In the genomic region with DNA sequence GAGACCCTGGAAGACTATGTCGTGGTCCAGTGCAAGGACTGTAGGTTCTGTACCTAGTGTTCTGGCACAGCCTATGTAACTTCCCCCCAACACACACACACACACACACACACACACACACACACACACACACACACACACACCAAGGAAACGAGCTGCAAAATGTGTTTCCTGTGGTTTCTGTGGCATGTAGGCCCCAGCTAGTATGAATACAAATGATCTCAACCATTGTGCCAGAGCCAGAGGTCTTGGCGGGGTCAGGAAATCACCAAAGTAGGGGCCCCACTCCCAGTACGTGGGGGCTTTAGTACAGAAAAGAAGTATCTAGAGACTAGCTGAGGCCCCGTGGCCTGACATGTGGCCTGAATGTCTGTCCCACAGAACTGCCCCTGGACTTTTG, we compare ENCODE assay signal across 10 mouse cellular contexts.
A peak's percentile ranks its signal among the peaks of the same experiment; 100 is the strongest.
DNase-seq lines count a peak whose midpoint lies in the region; ATAC-seq and TF ChIP-seq lines count a peak whose summit lies in the region.
"Had no signal": no experiment of that assay in that cellular context is flagged by ENCODE, and none has a peak within 500 bp of the region (broad histone marks: within the 10 kb centered on the region; RNA-seq: fewer than 3 reads in every experiment).

No protein-coding gene starts in this region.

- no peak overlapping the region for H3K4me2 ChIP-seq in hindbrain, embryonic 16.5 days (ENCODE audit: low read length)
- H3K4me2 ChIP-seq in forebrain, embryonic 11.5 days (ENCODE audit: low read depth, low read length, severe bottlenecking) = no peak overlapping the region
- H3K4me2 ChIP-seq: embryonic facial prominence, embryonic 13.5 days had no signal

- no peaks in the 10 kb centered on the region for H3K9me3 ChIP-seq in hindbrain, embryonic 10.5 days
- H3K9me3 ChIP-seq in hindbrain, embryonic 16.5 days (ENCODE audit: control insufficient read depth, low read length) = no peaks in the 10 kb centered on the region
- no peaks in the 10 kb centered on the region for H3K9me3 ChIP-seq in forebrain, embryonic 11.5 days (ENCODE audit: control insufficient read depth, low read length)
- H3K9me3 ChIP-seq: embryonic facial prominence, embryonic 13.5 days; G1E had no signal

- H3K9ac ChIP-seq in hindbrain, embryonic 16.5 days (ENCODE audit: low read depth, low read length) = no peak overlapping the region
- no peak overlapping the region for H3K9ac ChIP-seq in forebrain, embryonic 11.5 days (ENCODE audit: low read length)
- H3K9ac ChIP-seq: embryonic facial prominence, embryonic 13.5 days had no signal

- ATAC-seq in hindbrain, embryonic 16.5 days = no peak
- no peak for ATAC-seq in forebrain, embryonic 11.5 days (replicated peaks; ENCODE audit: low FRiP score)

- no peaks in the 10 kb centered on the region for H3K27me3 ChIP-seq in hindbrain, embryonic 10.5 days (ENCODE audit: insufficient read depth, poor library complexity, severe bottlenecking)
- no peaks in the 10 kb centered on the region for H3K27me3 ChIP-seq in hindbrain, embryonic 16.5 days (replicated peaks; ENCODE audit: control insufficient read depth, insufficient read depth, low read length)
- H3K27me3 ChIP-seq in kidney, adult 2 months (replicated peaks; ENCODE audit: control insufficient read depth, insufficient read depth, low read length) = no peaks in the 10 kb centered on the region
- no peaks in the 10 kb centered on the region for H3K27me3 ChIP-seq in forebrain, embryonic 11.5 days (ENCODE audit: control insufficient read depth, insufficient read depth, low read length)
- H3K27me3 ChIP-seq: embryonic facial prominence, embryonic 13.5 days had no signal

- no peaks in the 10 kb centered on the region for H3K36me3 ChIP-seq in hindbrain, embryonic 10.5 days
- H3K36me3 ChIP-seq in hindbrain, embryonic 16.5 days (ENCODE audit: control insufficient read depth, insufficient read depth, low read length) = no peaks in the 10 kb centered on the region
- H3K36me3 ChIP-seq in kidney, adult 2 months (ENCODE audit: control insufficient read depth, insufficient read depth, low read length) = no peaks in the 10 kb centered on the region
- no peaks in the 10 kb centered on the region for H3K36me3 ChIP-seq in forebrain, embryonic 11.5 days (ENCODE audit: control insufficient read depth, insufficient read depth, low read length)
- H3K36me3 ChIP-seq: embryonic facial prominence, embryonic 13.5 days; G1E had no signal

- H3K4me3 ChIP-seq in hindbrain, embryonic 10.5 days = no peak overlapping the region
- H3K4me3 ChIP-seq in hindbrain, embryonic 16.5 days (ENCODE audit: low read length) = no peak overlapping the region
- no peak overlapping the region for H3K4me3 ChIP-seq in kidney, adult 2 months (ENCODE audit: insufficient read depth, low read depth, low read length)
- no peak overlapping the region for H3K4me3 ChIP-seq in forebrain, embryonic 11.5 days (ENCODE audit: low read depth, low read length)
- H3K4me3 ChIP-seq: embryonic facial prominence, embryonic 13.5 days had no signal

- WGBS in hindbrain, embryonic 10.5 days = 34% methylated on average over 5 of the region's 5 CpGs
- 27% methylated on average over 5 of the region's 5 CpGs for WGBS in hindbrain, embryonic 16.5 days
- WGBS in kidney, adult 2 months = 54% methylated on average over 5 of the region's 5 CpGs
- WGBS in forebrain, embryonic 11.5 days = 54% methylated on average over 5 of the region's 5 CpGs

- no peak for TF ChIP-seq CTCF in kidney, adult 2 months (conservative IDR thresholded peaks at IDR 0.05; ENCODE audit: insufficient read depth, insufficient read length, low read depth, low read length)

- H3K4me1 ChIP-seq in hindbrain, embryonic 10.5 days (replicated peaks) = peaks cover 30% of the 10 kb centered on the region
- H3K4me1 ChIP-seq in hindbrain, embryonic 16.5 days (ENCODE audit: control insufficient read depth, insufficient read depth, low read depth, low read length) = peaks cover 5% of the 10 kb centered on the region; the same call in 1 of the 2 replicates
- H3K4me1 ChIP-seq in kidney, adult 2 months (ENCODE audit: control insufficient read depth, insufficient read depth, low read length) = no peaks in the 10 kb centered on the region
- H3K4me1 ChIP-seq in forebrain, embryonic 11.5 days (replicated peaks; ENCODE audit: control insufficient read depth, insufficient read depth, low read length) = peaks cover 2% of the 10 kb centered on the region; the same call in 1 of the 2 replicates

- TF ChIP-seq POLR2A in kidney, adult 2 months (IDR thresholded peaks at IDR 0.05; ENCODE audit: low read depth, low read length) = no peak

- DNase-seq in hindbrain, embryonic 10.5 days (ENCODE audit: low spot score) = peak; percentile 30
- DNase-seq in T-cell, adult 2 months (ENCODE audit: low spot score) = peak; percentile 81
- DNase-seq in lung, postnatal 10 days = peak; percentile 65
- peak; percentile 82 for DNase-seq in thymus, postnatal 0 days (ENCODE audit: low spot score)
- no peak for DNase-seq in kidney, adult 2 months
- DNase-seq in frontal cortex, adult 2 months (ENCODE audit: extremely low spot score in 1 of 2, low spot score in 1 of 2) = no peak
- DNase-seq in forebrain, embryonic 11.5 days (ENCODE audit: low spot score) = no peak

- 0 out of 2 replicates have a peak overlapping the region, but pooled peaks have one; percentile 23 for H3K27ac ChIP-seq in hindbrain, embryonic 10.5 days
- no peak overlapping the region for H3K27ac ChIP-seq in hindbrain, embryonic 16.5 days (ENCODE audit: low read depth, low read length)
- H3K27ac ChIP-seq in kidney, adult 2 months (ENCODE audit: insufficient read depth, low read depth, low read length) = no peak overlapping the region
- H3K27ac ChIP-seq in forebrain, embryonic 11.5 days (ENCODE audit: low read depth, low read length) = no peak overlapping the region
- H3K27ac ChIP-seq: embryonic facial prominence, embryonic 13.5 days had no signal

Comparison
In these comparisons a context has a peak if more than half of its experiments do, and no peak if none do; other contexts are left out.
1. DNase-seq: peak in hindbrain, embryonic 10.5 days (single experiment), T-cell, adult 2 months (single experiment), lung, postnatal 10 days (single experiment) and thymus, postnatal 0 days (single experiment); none in kidney, adult 2 months (single experiment), frontal cortex, adult 2 months (0 of 2) and forebrain, embryonic 11.5 days (single experiment).